ENCODE assay signal across 16 mouse cellular contexts in genomic region chr10:26757231-26757630, GRCm38 (mm10).
"Had no signal": no experiment of that assay in that cellular context is flagged by ENCODE, and none has a peak within 500 bp of the region (broad histone marks: within the 10 kb centered on the region; RNA-seq: fewer than 3 reads in every experiment).

No protein-coding gene starts in this region.

- DNase-seq: retina, postnatal 1 day; right cerebral cortex, adult 18-20 months; right cerebral cortex, postnatal 14 days; right cerebral cortex, postnatal 25 days; right cerebral cortex, postnatal 4 days; spleen, adult 18-20 months; thymus, adult 18-20 months; thymus, adult 2 months; thymus, postnatal 14 days; thymus, postnatal 25 days; thymus, postnatal 36 days; thymus, postnatal 4 days had no signal

- H3K4me1 ChIP-seq: neural tube, embryonic 13.5 days; stomach, embryonic 15.5 days had no signal

- H3K27me3 ChIP-seq: neural tube, embryonic 13.5 days; neural tube, embryonic 15.5 days; stomach, embryonic 15.5 days had no signal

- H3K9ac ChIP-seq: neural tube, embryonic 13.5 days; neural tube, embryonic 15.5 days; stomach, embryonic 15.5 days had no signal

- H3K4me2 ChIP-seq: neural tube, embryonic 13.5 days; neural tube, embryonic 15.5 days; stomach, embryonic 15.5 days had no signal

- H3K9me3 ChIP-seq: neural tube, embryonic 13.5 days; neural tube, embryonic 15.5 days; stomach, embryonic 15.5 days had no signal

- H3K27ac ChIP-seq: neural tube, embryonic 13.5 days; neural tube, embryonic 15.5 days; stomach, embryonic 15.5 days; stomach, postnatal 0 days had no signal

- H3K36me3 ChIP-seq: neural tube, embryonic 13.5 days; neural tube, embryonic 15.5 days; stomach, embryonic 15.5 days had no signal

- H3K4me3 ChIP-seq: neural tube, embryonic 13.5 days; neural tube, embryonic 15.5 days; stomach, embryonic 15.5 days had no signal
